Mouse (Mus musculus): ENCODE data around the gene Trdmt1.
"Not testable (repeated sequence)": the region's sequence is repeated elsewhere in the genome, so short reads cannot be mapped to it uniquely, and the experiment has no call there.

Trdmt1 gene

DNA sequence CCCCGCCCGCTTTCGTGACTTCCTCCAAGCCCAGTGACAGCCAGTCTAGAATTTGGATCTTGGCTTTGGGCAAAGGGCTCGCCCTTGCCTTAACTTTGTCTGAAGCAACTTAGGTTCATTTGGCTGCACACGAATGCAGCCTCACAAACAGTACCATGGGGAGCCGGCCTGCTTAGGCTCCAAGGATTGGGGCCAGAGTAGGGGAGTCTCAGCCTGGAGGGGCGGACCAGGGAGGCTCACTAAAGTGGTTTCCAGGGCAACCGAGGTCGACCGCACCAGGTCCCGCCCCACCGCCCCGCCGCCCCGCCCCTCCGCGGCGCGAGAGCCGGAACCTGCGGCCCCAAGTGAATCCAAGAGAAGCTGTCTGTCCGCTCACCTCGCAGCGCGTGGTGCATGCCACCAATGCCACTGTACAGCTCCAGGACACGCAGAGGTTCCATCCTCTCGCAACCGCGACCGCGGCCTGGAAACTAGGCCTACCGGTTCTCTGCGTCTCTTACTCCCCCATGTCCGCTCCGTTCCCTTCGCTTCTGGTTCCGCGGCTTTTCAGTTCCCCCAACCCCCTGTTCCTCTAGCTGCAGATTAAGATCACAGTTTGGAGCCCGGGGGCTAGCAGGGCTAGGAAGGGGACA, at the start of gene Trdmt1:
Gene Trdmt1, minus strand, starts transcription at position 476 of the 632 bp plus-strand sequence.
- in situ Hi-C loops (cut with MboI, MseI), result loop anchor here (10.0 kb wide), 1 partner anchor 150 kb away; no protein-coding TSS in a partner anchor

DNA sequence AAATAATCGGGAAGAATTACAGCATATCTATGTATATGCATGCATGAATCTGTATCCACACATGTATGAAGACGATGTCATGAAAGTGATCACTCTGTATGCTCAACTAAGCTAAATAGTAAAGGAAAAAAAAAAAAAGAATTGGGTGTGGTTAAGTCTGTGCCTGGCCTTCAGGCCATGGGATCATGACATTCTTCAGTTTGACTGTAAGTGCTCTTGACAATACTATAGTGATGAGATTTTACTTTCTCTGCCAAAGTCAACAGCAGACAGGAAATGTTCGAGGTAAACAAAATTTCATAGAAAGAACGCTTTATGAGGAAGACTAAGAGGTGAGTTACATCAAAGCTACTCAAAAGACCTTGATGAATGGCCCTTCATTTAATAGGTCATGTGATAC, 48.9 kb upstream of the Trdmt1 start:
- in situ Hi-C loops (cut with MboI, MseI), result no loop called here

DNA sequence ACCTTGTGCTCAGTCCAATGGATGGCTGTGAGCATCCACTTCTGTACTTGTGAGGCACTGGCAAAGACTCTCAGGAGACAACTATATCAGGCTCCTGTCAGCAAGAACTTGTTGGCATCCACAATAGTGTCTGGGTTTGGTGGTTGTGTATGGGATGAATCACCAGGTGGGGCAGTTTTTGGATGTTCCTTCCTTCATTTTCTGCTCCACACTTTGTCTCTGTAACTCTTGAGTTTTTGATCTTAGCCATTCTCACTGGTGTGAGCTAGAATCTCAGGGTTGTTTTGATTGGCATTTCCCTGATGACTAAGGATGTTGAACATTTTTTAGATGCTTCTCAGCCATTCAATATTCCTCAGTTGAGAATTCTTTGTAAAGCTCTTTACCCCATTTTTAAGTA, 39.3 kb upstream of the Trdmt1 start:
- in situ Hi-C loops (cut with MboI, MseI), result not testable (repeated sequence)

DNA sequence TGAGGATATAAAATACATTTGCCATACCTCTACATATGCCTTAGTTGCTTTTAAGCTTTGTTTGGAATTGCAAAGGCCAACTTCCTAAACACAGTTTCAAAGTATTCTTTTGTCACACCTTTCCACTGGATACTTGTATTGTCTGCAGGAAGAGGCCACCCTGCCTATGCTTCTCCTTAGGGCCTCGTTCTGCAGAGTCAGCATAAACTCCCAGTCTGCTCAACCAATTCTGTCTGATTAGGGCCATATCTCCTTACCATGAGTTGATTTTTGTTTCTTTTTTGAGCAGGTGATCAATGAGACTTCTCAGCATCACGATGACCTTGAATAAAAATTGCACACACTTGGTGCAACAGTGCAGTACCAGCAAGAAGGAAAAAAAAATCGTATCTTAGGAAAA, 37.7 kb upstream of the Trdmt1 start:
- in situ Hi-C loops (cut with MboI, MseI), result no loop called here

DNA sequence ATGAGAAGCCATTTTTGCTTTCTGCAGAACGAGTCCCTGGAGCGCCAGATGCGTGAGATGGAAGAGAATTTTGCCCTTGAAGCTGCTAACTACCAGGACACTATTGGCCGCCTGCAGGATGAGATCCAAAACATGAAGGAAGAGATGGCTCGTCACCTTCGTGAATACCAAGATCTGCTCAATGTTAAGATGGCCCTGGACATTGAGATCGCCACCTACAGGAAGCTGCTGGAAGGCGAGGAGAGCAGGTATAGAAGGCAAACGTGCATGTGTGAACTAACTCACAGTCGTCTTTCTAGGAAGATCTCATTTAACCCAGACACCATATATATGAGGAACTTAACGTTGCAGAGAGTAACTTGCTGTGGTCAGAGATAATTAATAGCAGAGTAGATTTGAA, 35.5 kb upstream of the Trdmt1 start:
- in situ Hi-C loops (cut with MboI, MseI), result no loop called here

DNA sequence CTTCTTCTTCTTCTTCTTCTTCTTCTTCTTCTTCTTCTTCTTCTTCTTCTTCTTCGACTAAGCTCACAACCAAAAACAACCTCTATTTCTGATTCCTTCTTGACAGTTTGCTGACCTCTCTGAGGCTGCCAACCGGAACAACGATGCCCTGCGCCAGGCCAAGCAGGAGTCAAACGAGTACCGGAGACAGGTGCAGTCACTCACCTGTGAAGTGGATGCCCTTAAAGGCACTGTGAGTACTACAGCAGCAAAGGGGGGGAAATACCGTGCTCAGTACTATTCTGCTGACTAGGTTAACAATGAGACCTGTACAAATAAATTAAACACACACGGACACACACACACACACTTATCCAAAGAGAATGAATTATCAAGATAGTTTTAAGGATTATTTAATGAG, 34.8 kb upstream of the Trdmt1 start:
- in situ Hi-C loops (cut with MboI, MseI), result no loop called here

DNA sequence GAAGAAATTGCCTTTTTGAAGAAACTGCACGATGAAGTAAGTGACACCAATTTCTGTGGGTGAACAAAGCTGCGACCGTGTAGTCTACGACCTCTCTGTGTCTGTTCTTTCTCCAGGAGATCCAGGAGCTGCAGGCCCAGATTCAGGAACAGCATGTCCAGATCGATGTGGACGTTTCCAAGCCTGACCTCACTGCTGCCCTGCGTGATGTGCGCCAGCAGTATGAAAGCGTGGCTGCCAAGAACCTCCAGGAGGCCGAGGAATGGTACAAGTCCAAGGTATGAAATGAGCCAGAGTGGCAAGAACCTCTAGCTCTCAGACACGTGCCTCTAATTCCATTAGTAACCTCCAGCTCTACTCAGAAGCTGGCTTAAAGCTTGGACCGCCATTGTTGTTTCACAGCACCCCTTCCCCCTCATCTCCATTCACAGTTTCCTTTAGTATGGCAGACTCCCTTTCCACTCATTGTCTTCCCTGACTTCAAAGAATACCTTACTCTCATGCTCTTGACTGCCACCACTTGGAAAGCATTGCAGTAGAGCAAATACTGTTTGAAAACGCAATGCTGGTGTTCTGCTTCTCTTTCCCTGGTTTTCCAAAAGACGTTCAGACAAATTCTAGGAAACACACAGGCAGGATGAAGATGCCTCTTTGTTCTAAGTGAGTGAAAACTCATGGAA, 34.1 kb upstream of the Trdmt1 start:
- in situ Hi-C loops (cut with MboI, MseI), result no loop called here

DNA sequence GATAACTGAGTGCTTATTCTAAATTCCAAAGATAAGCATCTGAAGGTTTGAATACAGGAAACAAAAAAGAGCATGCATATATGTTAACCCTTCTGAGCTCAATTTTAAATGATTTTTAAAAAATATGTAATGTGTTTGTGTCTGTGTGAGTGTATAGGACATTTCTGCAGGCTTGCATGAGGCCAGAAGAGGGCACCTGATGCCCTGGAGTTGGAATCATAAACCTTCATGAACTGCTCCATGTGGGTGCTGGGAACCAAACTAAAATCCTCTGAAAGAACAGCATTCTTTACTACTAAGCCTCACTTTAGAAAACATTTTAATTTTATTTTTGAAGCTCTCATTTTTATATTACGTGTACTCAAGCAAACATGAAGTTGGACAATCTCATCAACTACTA, 32.9 kb upstream of the Trdmt1 start:
- in situ Hi-C loops (cut with MboI, MseI), result no loop called here

DNA sequence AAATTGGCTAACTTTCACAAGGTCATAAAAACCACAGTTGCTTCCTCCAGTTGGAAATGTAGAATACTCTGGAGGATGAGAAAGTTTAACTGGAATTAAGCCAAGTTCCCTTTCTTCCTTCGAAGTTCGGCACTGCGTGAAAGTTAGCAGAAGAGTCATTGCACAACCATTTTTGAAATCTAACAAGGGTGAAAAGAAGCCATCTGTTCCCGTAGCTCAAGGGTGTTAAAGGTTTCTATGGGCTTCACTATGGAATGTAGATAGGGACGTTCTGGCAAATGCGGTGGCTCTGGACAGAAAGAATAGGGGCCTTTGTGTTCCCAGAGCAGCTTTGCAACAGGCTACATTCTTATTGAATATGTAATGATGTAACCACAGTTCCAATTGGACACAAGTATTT, 31.5 kb upstream of the Trdmt1 start:
- in situ Hi-C loops (cut with MboI, MseI), result no loop called here

DNA sequence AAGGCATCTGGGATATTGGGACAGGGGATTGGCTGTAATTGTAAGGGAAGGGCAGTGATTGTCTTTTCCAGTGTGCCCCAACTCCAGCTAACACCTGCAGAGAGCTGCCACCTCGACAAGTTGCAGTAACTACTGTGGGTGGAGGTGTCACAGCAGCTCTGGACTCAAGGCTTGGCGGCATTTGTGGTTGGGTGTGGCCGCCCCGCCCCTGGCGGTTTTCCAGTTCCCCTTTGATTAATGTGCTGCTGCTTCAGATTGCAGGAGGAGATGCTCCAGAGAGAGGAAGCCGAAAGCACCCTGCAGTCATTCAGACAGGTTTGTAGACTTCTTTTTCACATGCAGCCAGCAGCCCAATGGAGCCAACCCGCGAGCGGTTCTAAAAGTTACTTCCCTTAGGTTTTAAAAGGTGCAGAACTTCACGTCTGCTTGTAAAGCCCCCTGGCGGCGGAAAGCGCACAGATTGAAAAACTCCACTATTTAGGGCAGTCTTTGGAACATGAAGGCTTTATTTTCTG, 30.9 kb upstream of the Trdmt1 start:
- in situ Hi-C loops (cut with MboI, MseI), result no loop called here

DNA sequence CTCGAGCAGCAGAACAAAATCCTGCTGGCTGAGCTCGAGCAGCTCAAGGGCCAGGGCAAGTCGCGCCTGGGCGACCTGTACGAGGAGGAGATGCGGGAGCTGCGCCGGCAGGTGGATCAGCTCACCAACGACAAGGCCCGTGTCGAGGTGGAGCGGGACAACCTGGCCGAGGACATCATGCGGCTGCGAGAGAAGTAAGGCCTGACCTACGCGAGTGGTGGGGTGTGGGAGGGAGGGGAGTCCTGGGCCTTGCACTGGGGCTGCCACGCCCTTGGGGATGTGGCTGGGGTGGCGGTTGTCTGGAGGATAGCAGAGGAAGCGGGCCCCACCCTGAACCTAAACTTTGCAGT, 30.3 kb upstream of the Trdmt1 start:
- in situ Hi-C loops (cut with MboI, MseI), result loop anchor here (5.0 to 25.0 kb wide), 2 partner anchors 157 to 1162 kb away; partner anchors contain the start of gene Mindy3

DNA sequence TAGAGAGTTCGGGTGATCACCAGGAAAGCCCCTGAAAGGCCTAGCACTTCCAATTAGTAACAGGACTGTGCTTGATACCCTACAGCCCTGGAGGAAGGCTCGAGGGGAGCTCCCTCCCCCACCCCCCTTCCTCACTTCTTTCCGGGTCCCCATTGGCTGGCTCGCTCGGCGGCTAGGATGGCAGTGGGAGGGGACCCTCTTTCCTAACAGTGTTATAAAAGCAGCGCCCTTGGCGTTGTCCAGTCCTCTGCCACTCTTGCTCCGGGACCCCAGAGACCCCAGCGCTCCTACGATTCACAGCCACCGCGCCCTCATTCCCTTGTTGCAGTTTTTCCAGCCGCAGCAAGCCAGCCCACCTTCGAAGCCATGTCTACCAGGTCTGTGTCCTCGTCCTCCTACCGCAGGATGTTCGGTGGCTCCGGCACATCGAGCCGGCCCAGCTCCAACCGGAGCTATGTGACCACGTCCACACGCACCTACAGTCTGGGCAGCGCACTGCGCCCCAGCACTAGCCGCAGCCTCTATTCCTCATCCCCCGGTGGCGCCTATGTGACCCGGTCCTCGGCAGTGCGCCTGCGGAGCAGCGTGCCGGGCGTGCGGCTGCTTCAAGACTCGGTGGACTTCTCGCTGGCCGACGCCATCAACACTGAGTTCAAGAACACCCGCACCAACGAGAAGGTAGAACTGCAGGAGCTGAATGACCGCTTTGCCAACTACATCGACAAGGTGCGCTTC, 29.8 kb upstream of the Trdmt1 start:
- in situ Hi-C loops (cut with MboI, MseI), result loop anchor here (5.0 to 25.0 kb wide), 2 partner anchors 157 to 1162 kb away; partner anchors contain the start of gene Mindy3

DNA sequence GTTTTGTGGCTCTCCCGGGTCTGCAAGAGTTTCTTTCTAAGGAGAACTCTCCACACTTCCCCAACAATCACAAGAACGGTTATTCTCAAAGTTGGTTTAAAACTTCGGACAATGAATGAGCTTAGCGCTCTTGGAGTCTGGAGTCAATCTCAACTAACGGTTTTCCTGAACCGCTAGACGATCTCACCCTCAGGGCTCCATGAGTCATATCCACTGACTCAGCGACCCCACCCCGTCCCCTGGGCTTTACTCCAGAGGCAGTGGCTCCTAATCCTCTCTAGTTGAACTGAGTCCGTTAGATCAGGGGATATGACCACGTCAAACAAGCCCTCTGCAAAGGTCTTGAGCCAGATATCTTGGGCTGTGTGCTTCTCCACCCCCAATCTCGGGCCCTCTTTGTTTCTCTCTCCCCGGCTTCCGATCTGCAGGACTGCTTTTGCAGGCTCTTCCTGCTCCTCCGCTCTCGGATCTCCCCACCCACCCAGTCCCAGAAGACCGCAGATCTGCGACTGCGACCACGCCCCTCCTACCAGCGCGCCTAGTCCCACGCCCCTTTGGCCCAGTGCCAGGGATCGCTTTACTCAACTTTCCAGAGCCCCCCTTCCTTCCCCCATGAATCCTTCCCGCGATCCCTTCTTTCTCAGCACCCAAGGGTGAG, 29.1 kb upstream of the Trdmt1 start, which contains the start of gene Vim:
Gene Vim, plus strand, starts transcription at position 520 of the 658 bp plus-strand sequence.
- in situ Hi-C loops (cut with MboI, MseI), result loop anchor here (5.0 to 25.0 kb wide), 2 partner anchors 156 to 1161 kb away; partner anchors contain the start of gene Mindy3

DNA sequence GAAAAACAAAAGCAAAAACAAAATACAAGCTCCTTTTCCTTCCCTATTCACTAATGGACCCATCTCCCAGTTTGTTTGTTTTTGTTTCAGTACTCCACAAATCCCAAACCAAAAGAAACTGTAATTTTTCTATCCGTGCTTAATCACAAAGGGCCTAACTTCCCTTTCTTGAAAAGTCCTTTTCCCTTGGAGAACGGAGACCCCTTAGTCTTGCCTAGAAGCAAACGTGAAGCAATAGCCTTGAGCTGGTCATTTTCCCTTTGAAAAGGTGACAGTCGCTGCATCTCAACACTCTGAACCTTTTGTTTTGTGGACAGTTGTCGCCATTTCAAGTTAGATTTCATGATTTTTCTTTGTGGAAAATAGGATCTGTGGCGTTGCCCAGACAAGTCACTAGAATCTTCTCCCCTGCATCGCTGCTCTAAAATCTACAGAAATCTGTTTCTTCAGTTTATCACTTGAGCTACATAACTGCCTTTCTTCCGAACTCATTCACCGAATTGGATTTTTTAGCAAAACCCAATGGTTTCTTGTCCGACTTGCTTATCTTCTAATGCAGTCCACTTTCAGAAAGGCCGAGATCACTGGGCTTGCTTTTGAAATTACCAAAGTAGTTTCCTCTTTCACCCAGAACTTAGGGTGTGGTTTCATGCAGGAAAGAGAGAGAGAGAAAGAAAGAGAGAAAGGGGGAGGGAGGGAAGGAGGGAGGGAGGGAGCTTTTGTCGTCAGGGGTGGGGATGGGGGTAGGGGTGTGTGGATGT, 28.4 kb upstream of the Trdmt1 start:
- in situ Hi-C loops (cut with MboI, MseI), result loop anchor here (5.0 to 25.0 kb wide), 2 partner anchors 156 to 1161 kb away; partner anchors contain the start of gene Mindy3

DNA sequence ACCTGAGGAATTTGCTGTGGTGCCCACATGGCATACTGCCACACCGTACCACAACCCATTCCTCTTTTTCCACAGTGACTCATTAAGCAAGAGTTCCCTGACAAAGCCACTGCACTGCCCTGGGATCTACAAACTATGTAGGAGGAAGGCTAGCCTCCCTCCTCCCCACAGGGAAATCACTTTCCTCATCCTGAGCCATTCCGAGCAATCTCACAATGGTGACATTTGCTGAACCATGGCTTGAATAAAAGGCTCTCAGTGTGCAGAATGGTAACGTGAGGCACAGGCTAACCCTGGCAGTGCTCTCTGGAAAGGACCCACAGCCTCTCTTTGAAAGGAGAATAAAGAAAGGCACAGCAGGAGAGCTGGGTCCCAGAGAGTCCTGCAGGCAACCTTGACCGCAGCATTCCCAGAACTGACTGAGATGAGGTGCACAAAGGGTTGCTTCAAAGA, 27.7 kb upstream of the Trdmt1 start:
- in situ Hi-C loops (cut with MboI, MseI), result loop anchor here (5.0 to 25.0 kb wide), 2 partner anchors 155 to 1160 kb away; partner anchors contain the start of gene Mindy3

DNA sequence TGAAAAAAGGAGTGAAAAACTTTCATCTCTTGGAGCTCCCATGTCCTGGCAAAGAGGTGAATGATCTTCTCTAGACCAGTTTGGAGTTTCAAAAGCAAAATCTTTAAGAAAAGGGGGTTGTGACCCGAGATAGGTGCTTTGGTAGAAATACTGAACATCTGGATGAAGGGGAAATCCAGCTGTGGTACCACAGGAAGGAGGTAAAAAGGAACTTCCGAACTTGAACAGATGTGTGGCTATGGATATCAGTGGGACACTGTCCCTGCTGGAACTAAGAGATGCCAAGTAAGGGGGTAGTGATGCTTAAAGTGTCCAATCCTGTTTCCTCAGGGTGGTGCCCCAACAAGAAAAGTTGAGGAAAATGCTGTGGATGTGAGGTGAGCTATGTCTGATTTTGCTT, 25.7 kb upstream of the Trdmt1 start:
- in situ Hi-C loops (cut with MboI, MseI), result loop anchor here (5.0 to 25.0 kb wide), 2 partner anchors 153 to 1158 kb away; partner anchors contain the start of gene Mindy3

DNA sequence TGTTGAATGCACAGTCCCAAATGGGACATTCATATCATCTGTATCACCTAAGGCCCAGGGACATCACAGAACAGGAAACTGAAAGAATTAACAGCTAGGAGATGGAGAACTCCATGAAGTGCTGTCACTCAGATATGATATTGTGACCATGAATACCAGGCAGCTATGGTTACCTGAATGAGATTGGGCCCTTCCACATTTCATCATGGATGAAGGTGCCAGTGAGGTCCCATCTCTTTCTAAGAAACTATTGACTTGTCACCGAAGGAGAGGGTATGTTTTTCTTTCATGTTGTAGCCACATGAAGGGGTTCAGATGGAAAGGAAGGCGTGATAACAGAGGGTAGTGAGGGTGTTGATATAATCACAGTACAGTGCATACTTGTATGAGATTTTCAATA, 15.9 kb upstream of the Trdmt1 start:
- in situ Hi-C loops (cut with MboI, MseI), result loop anchor here (25.0 kb wide), 1 partner anchor 1148 kb away; the partner anchor contains the start of gene Mindy3

DNA sequence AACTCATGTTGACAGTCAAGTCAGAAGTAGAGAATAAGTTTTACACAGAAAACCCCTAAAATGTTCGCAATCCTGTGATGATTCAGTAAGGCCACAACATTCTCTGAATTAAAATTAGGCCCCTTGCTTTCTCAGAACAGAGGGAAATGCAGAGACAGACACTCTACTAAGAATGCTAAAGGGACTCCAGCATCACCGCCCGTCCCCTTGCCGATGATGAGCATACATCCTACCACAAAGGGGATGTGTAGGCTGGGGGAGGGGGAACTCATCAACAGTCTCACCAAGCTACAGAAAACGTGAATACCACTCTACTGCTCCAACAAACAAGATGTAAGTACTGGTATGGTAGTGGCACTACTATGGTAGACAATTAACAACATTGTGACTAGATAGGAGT, 15.3 kb upstream of the Trdmt1 start:
- in situ Hi-C loops (cut with MboI, MseI), result loop anchor here (25.0 kb wide), 1 partner anchor 1147 kb away; the partner anchor contains the start of gene Mindy3

DNA sequence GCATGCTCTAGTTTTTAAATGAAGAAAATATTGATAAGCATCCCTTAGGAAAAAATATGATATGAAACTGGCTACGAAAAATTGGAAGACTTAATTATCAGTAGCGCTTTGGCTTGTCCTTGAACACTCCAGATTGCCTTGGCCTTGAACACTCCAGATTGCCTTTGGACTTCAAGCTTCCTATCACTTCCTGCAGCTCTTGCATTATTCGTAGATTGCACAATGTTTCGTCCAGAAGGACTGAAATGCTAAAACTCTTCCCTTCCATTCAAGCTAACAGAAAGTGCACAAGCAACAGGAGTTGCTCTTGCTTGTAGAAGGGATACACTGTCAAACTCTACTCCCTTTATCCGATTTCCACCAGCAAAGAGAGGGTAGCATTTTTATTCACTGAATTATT, 14.8 kb upstream of the Trdmt1 start:
- in situ Hi-C loops (cut with MboI, MseI), result loop anchor here (25.0 kb wide), 1 partner anchor 1147 kb away; the partner anchor contains the start of gene Mindy3

DNA sequence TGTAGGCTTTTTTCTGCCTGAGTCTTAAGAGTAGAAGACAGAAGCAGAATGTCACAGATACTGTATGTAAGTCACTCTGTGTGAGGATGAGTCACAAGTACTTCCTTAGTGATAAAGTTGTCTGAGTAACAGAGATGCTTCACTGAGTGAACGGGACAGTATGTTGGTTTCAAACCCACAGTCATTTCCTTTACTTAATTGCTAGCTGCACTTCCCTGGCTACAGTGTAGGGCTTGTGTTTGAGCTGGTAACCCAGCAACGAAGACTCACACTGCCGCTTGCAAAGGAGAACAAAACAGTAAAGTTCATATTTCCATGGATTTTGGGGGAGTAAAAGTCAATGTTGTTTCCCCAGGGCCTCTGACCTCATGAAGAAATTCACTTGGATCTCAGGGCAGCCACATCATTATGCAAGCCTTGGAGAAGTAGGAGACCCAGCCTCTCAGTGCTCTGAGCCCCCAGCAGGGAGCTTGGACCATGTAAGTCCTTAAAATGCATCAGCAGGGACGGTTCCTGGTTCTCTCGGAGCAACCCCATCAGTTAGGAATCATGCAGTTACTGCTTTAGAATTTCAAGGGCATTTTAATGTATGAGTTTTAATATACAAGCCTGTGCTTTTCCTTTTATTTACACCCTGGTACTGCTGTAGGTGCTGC, 14.3 kb upstream of the Trdmt1 start:
- in situ Hi-C loops (cut with MboI, MseI), result loop anchor here (25.0 kb wide), 1 partner anchor 1146 kb away; the partner anchor contains the start of gene Mindy3

Measured in T-helper 1 cell (primary cell).